Mouse (Mus musculus) MEL (cell line): Measurements from ENCODE around the gene Mgll. TPM values are rescaled to one million over a fixed set of nuclear protein-coding genes. Genes with fewer than 3 reads are reported as not detected.

Experiments used
- DNase-seq: peaks from one replicate; pipeline ENCODE4 v3.0.0; 2011; ENCODE audit warnings: low read depth, low spot score
- H3K27ac ChIP-seq: 2 replicates; pipeline ENCODE4 v1.5.1; 2012; ENCODE audit warnings: low read depth, mild to moderate bottlenecking, control low read depth, low read length, moderate library complexity; ENCODE audit not compliant: control insufficient read depth
- H3K27me3 ChIP-seq, 2 experiments: fragments of 150-350 bp in 1 of 2; sonication (generic) in 1 of 2; 2 replicates each; pipeline ENCODE4 v1.6.1; 2012; ENCODE audit warnings: low read length in 2 of 2, mild to moderate bottlenecking in 2 of 2, improper control_type of control experiment in 1 of 2, moderate library complexity in 1 of 2; ENCODE audit not compliant: insufficient read depth in 2 of 2, control insufficient read depth in 1 of 2
- H3K36me3 ChIP-seq, 2 experiments: 2 replicates each; pipeline ENCODE4 v1.6.1; 2012 to 2014; ENCODE audit warnings: low read length in 2 of 2, improper control_type of control experiment in 1 of 2, inconsistent platforms in 1 of 2, mild to moderate bottlenecking in 1 of 2; ENCODE audit not compliant: insufficient read depth in 2 of 2, control insufficient read depth in 1 of 2
- H3K4me1 ChIP-seq, 2 experiments: fragments of 150-350 bp in 1 of 2; sonication (generic) in 1 of 2; 2 replicates each; pipeline ENCODE4 v1.6.1; 2012; ENCODE audit warnings: low read length in 2 of 2, improper control_type of control experiment in 1 of 2, mild to moderate bottlenecking in 1 of 2; ENCODE audit not compliant: insufficient read depth in 2 of 2, control insufficient read depth in 1 of 2
- H3K4me3 ChIP-seq, 2 experiments: fragments of 150-350 bp in 1 of 2; sonication (generic) in 1 of 2; 2 replicates each; pipeline ENCODE4 v1.5.1; 2012; ENCODE audit warnings: low read depth in 2 of 2, low read length in 2 of 2, mild to moderate bottlenecking in 2 of 2, moderate library complexity in 2 of 2, control low read depth in 1 of 2, improper control_type of control experiment in 1 of 2; ENCODE audit not compliant: control insufficient read depth in 1 of 2, insufficient read depth in 1 of 2
- H3K79me2 ChIP-seq: 2 replicates; pipeline ENCODE4 v1.6.1; 2012; ENCODE audit warnings: mild to moderate bottlenecking, low read length, moderate library complexity; ENCODE audit not compliant: control insufficient read depth, poor library complexity, insufficient read depth
- H3K9ac ChIP-seq: 2 replicates; pipeline ENCODE4 v1.6.1; 2012; ENCODE audit warnings: low read depth, mild to moderate bottlenecking, control low read depth, low read length, moderate library complexity; ENCODE audit not compliant: control insufficient read depth, poor library complexity, severe bottlenecking
- H3K9me3 ChIP-seq: fragments of 150-350 bp; sonication (generic); replicated peaks from 2 replicates; pipeline ENCODE4 v1.6.1; 2012; ENCODE audit warnings: mild to moderate bottlenecking, low read length, improper control_type of control experiment, moderate library complexity; ENCODE audit not compliant: insufficient read depth
- BHLHE40 ChIP-seq: IDR thresholded peaks from 2 replicates; pipeline ENCODE4 v1.6.1; 2012; ENCODE audit warnings: low read depth, mild to moderate bottlenecking, inconsistent platforms, low read length, improper control_type of control experiment, borderline replicate concordance
- CHD1 ChIP-seq: IDR thresholded peaks from 2 replicates; pipeline ENCODE4 v1.6.1; 2012; ENCODE audit warnings: low read depth, mild to moderate bottlenecking, inconsistent platforms, low read length, improper control_type of control experiment
- ETS1 ChIP-seq: IDR thresholded peaks from 2 replicates; pipeline ENCODE4 v1.6.1; 2012; ENCODE audit warnings: low read depth, mild to moderate bottlenecking, inconsistent platforms, low read length, improper control_type of control experiment, moderate library complexity
- KAT2A ChIP-seq: conservative IDR thresholded peaks from 2 replicates; pipeline ENCODE4 v1.6.1; 2012; ENCODE audit warnings: low read depth, low read length, improper control_type of control experiment, inconsistent platforms
- MAFK ChIP-seq: IDR thresholded peaks from 2 replicates; pipeline ENCODE4 v1.6.1; 2011; ENCODE audit warnings: low read depth, mild to moderate bottlenecking, low read length, improper control_type of control experiment, borderline replicate concordance
- MYB ChIP-seq: IDR thresholded peaks from 2 replicates; pipeline ENCODE4 v1.6.1; 2011; ENCODE audit warnings: mild to moderate bottlenecking, low read depth, low read length, improper control_type of control experiment
- NELFE ChIP-seq: IDR thresholded peaks from 2 replicates; pipeline ENCODE4 v1.6.1; 2011; ENCODE audit warnings: low read depth, low read length, improper control_type of control experiment
- POLR2AphosphoS5 ChIP-seq: IDR thresholded peaks from 2 replicates; pipeline ENCODE4 v1.6.1; 2012; ENCODE audit warnings: low read depth, borderline replicate concordance, mild to moderate bottlenecking, inconsistent platforms, low read length, moderate library complexity, mixed read lengths
- TAL1 ChIP-seq: IDR thresholded peaks from 2 replicates; pipeline ENCODE4 v1.6.1; 2012; ENCODE audit warnings: mild to moderate bottlenecking, inconsistent platforms, low read length, moderate library complexity, mixed read lengths
- ZC3H11A ChIP-seq: IDR thresholded peaks from 2 replicates; pipeline ENCODE4 v1.6.1; 2012; ENCODE audit warnings: low read depth, mild to moderate bottlenecking, inconsistent platforms, low read length, improper control_type of control experiment
- ZKSCAN1 ChIP-seq: IDR thresholded peaks from 2 replicates; pipeline ENCODE4 v1.6.1; 2012; ENCODE audit warnings: low read depth, mild to moderate bottlenecking, inconsistent platforms, low read length, improper control_type of control experiment, moderate library complexity
- polyA plus RNA-seq, 2 experiments: library from polyadenylated mRNA; stranded (reverse) in 1 of 2; unstranded in 1 of 2; fragments of >175 nt in 1 of 2; fragments of >200 nt in 1 of 2; gene quantifications; 2 replicates each; pipeline versions ENCODE4 v1.2.1 to v1.2.4; 2012; ENCODE audit warnings: low replicate concordance in 2 of 2, low read depth in 1 of 2; ENCODE audit not compliant: insufficient read length in 2 of 2, insufficient read depth in 1 of 2, missing spikeins in 1 of 2
- total RNA-seq: library from RNA; depleted of rRNA; stranded (reverse); fragments of 300-350 nt; gene quantifications from 2 replicates; pipeline ENCODE4 v1.2.3, GENCODE M21; 2012

Mgll gene
- total and polyA plus RNA-seq, 3 experiments: not detected

DNA sequence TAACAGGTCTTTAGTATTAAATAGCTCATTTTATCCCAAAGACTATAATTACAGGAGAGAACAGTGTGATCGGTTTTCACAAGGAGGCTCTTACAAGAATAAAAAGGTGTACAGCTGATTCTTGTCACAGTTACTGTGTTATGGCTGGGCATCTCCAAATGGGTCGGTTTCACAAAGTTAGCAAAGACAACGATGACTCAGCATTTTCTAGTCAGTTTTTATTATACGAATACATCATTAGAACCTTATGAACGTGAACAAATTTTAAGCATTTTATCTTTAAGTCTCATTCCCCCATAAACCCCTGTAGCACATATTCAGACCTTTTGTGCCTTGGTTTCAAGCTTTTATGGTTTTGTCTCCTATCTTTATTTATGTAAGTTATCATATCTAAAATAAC lies 55.5 kb downstream of the Mgll start:
- TF ChIP-seq CHD1: no peak
- TF ChIP-seq MAFK: peak; percentile 78; the same call in 1 of the 2 replicates
- TF ChIP-seq BHLHE40: no peak
- H3K4me1 ChIP-seq: no peaks in the 10 kb centered on the region

DNA sequence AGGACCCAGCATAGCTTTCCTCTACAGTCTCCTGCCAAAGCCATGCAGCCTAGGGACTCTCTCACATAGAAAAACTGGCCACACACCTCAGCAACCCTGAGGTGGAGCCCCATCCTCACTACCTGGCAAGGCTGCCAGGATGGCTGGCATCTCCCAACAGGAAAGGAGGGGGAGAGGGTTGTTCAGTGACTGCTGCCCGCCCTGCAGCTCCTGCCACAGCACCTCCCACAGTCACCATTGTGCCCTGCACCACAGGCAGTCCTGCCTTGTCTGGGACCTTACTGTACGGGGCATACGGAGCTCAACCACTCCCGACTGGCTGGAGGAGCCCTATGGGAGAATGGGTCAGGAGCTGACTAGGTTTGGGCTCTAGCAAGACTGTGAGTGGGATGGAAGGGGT lies 57.7 kb downstream of the Mgll start:
- no peak for DNase-seq
- H3K27me3 ChIP-seq: peaks cover 9 to 14% of the 10 kb centered on the region in 2 experiments; a peak in 3 of 4 replicates
- H3K9ac ChIP-seq: no peak overlapping the region
- TF ChIP-seq ZC3H11A (no peak), ZKSCAN1 (no peak), NELFE (no peak), POLR2AphosphoS5 (no peak), TAL1 (no peak)
- H3K4me1 ChIP-seq: no peaks in the 10 kb centered on the region
- no peaks in the 10 kb centered on the region for H3K9me3 ChIP-seq
- H3K79me2 ChIP-seq: no peaks in the 10 kb centered on the region
- H3K36me3 ChIP-seq: no peaks in the 10 kb centered on the region
- H3K27ac ChIP-seq: no peak overlapping the region
- no peak overlapping the region for H3K4me3 ChIP-seq

More for the DNA sequence above, 55.5 kb downstream of the Mgll start:
- Histone ChIP-seq H3K4me3 (no peak overlapping the region), H3K27me3 (peaks cover 9 to 19% of the 10 kb centered on the region in 2 experiments; a peak in 3 of 4 replicates), H3K36me3 (no peaks in the 10 kb centered on the region), H3K9ac (no peak overlapping the region), H3K27ac (no peak overlapping the region), H3K9me3 (no peaks in the 10 kb centered on the region), H3K79me2 (no peaks in the 10 kb centered on the region)
- DNase-seq: no peak

GRCm38 (mm10) chr6:88782981-88783397 lies 58.8 kb downstream of the Mgll start:
- no peaks in the 10 kb centered on the region for H3K9me3 ChIP-seq
- TF ChIP-seq TAL1 (peak; percentile 40), KAT2A (no peak)
- H3K4me3 ChIP-seq: no peak overlapping the region
- no peaks in the 10 kb centered on the region for H3K36me3 ChIP-seq
- peak; percentile 79 for DNase-seq
- H3K27ac ChIP-seq: no peak overlapping the region
- H3K4me1 ChIP-seq: no peaks in the 10 kb centered on the region
- no peak overlapping the region for H3K9ac ChIP-seq
- H3K27me3 ChIP-seq: peaks cover 9 to 10% of the 10 kb centered on the region in 2 experiments; a peak in 3 of 4 replicates
- no peaks in the 10 kb centered on the region for H3K79me2 ChIP-seq

DNA sequence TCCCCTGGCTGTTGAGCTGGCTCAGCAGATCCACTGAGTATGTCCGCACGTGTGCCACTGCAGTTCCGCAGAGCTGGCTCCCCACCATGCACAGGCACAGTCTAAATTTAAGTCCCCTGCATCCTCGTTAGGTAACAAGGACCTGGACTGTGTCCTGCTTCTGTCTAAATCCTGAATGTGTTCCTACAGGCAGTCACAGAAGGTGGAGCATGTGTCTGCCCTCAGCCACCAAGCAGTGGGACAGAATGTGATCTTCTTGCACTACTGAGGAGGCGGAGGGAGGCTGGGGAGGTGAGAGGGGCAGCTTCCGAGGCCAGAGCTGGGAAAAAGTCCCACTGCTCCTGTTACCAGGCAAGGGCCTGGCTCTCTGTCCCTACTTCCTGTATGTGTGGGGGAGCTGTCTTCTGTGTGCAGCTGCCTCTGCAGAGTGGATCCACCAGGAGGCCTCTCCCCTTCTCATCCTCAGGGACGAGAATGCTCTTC lies 60.5 kb downstream of the Mgll start:
- H3K27me3 ChIP-seq: peaks cover 7 to 9% of the 10 kb centered on the region in 2 experiments; a peak in 2 of 4 replicates
- H3K27ac ChIP-seq: no peak overlapping the region
- no peak overlapping the region for H3K4me3 ChIP-seq
- no peaks in the 10 kb centered on the region for H3K79me2 ChIP-seq
- TF ChIP-seq MYB (no peak), ETS1 (no peak)
- no peak overlapping the region for H3K9ac ChIP-seq
- H3K9me3 ChIP-seq: no peaks in the 10 kb centered on the region
- H3K4me1 ChIP-seq: no peaks in the 10 kb centered on the region
- H3K36me3 ChIP-seq: no peaks in the 10 kb centered on the region
- no peak for DNase-seq
